Mouse (Mus musculus) megakaryocyte, embryonic 14.5 days (primary cell): ENCODE measurements around the gene Vmac.

ENCODE experiments used
- FLI1 ChIP-seq: IDR thresholded peaks from 2 replicates; pipeline ENCODE4 v1.6.1; 2012; ENCODE audit warnings: low read length, inconsistent platforms, mixed read lengths
- GATA1 ChIP-seq: IDR thresholded peaks from 3 replicates; pipeline ENCODE4 v1.6.1; 2012; ENCODE audit warnings: mixed read lengths, low read length, inconsistent platforms, borderline replicate concordance

DNA sequence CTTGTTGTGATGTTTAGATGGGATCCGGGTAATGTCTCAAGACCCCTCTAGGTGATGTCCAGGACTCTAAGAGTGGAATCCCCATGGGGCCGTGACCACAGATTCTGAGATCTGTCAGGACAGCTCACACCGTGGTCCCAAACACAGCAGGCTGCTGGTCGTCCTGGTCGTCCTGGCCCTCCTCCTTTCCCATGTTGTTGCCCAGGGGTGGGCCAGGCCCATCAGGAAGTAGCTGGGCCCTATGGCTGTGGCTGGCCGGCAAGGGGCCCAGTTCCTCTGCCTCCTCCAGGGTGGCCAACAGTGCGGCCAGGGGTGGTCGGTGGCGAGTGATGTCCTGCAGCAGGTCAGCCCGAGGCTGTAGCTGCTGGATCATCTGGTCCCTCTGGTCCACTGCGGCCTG lies 2.5 kb downstream of the Vmac start:
- no peak for TF ChIP-seq GATA1
- no peak for TF ChIP-seq FLI1
